Mouse (Mus musculus) cerebellum, adult (tissue): ENCODE results near the gene Osm.

Experiments used
- ATAC-seq: cut with Nextera tagmentation; 2 replicates; pipeline ENCODE4 v1.9.2; 2017; ENCODE audit warnings: mild to moderate bottlenecking, moderate library complexity, mixed read lengths; ENCODE audit not compliant: insufficient number of reproducible peaks, low FRiP score, low TSS enrichment

The Osm gene

GRCm38 (mm10) chr11:4266271-4267201 lies 30.3 kb downstream of the Osm start:
- no peak for ATAC-seq

- no peak for ATAC-seq
These were observed 31.0 kb downstream of the Osm start for GRCm38 (mm10) chr11:4267202-4267578.

- ATAC-seq = no peak
These were observed 32.3 kb downstream of the Osm start for GRCm38 (mm10) chr11:4268500-4268899.

GRCm38 (mm10) chr11:4270744-4271459 lies 34.7 kb downstream of the Osm start:
- ATAC-seq = no peak

GRCm38 (mm10) chr11:4271544-4271943 lies 35.3 kb downstream of the Osm start:
- no peak for ATAC-seq

- ATAC-seq = no peak
These were observed 40.2 kb downstream of the Osm start for GRCm38 (mm10) chr11:4276411-4276861.

GRCm38 (mm10) chr11:4279909-4280308 lies 43.7 kb downstream of the Osm start:
- no peak for ATAC-seq

- no peak for ATAC-seq
These were observed 45.6 kb downstream of the Osm start for GRCm38 (mm10) chr11:4281852-4282251.

GRCm38 (mm10) chr11:4283627-4284026 lies 47.4 kb downstream of the Osm start:
- ATAC-seq = no peak

GRCm38 (mm10) chr11:4289280-4289679 lies 53.1 kb downstream of the Osm start:
- no peak for ATAC-seq
